Mouse (Mus musculus) liver, postnatal 0 days (tissue): ENCODE results near the gene Itgb1bp1. TPM values are rescaled to one million over a fixed set of nuclear protein-coding genes. Genes with fewer than 3 reads are reported as not detected.

Experiments
- ATAC-seq: fragments of 200-750 bp; cut with Nextera tagmentation; 2 replicates; pipeline ENCODE4 v1.8.0; 2017; ENCODE audit warnings: mild to moderate bottlenecking, moderate library complexity
- DNase-seq: peaks from one replicate; pipeline ENCODE4 v3.0.0-alpha.2; 2016
- H3K27ac ChIP-seq: fragments of 300-500 bp; sonication (generic); 2 replicates; pipeline ENCODE4 v1.5.1; 2014; ENCODE audit warnings: antibody characterized with exemption, moderate library complexity, mild to moderate bottlenecking, low read depth
- H3K27me3 ChIP-seq: fragments of 300-500 bp; sonication (generic); 2 replicates; pipeline ENCODE4 v1.6.1; 2014; ENCODE audit warnings: low read length, control low read depth, mixed read lengths; ENCODE audit not compliant: insufficient read depth
- H3K36me3 ChIP-seq: fragments of 300-500 bp; sonication (generic); replicated peaks from 2 replicates; pipeline ENCODE4 v1.6.1; 2014; ENCODE audit warnings: mild to moderate bottlenecking, control low read depth, low read length, moderate library complexity, mixed read lengths; ENCODE audit not compliant: insufficient read depth
- H3K4me1 ChIP-seq: fragments of 300-500 bp; sonication (generic); 2 replicates; pipeline ENCODE4 v1.6.1; 2014; ENCODE audit warnings: antibody characterized with exemption, mild to moderate bottlenecking, control low read depth; ENCODE audit not compliant: insufficient read depth
- H3K4me2 ChIP-seq: fragments of 300-500 bp; sonication (generic); 2 replicates; pipeline ENCODE4 v1.6.1; 2014; ENCODE audit warnings: low read depth, mild to moderate bottlenecking, low read length, moderate library complexity, mixed read lengths
- H3K4me3 ChIP-seq: fragments of 300-500 bp; sonication (generic); 2 replicates; pipeline ENCODE4 v1.5.1; 2014; ENCODE audit warnings: low read depth, low read length
- H3K9ac ChIP-seq: fragments of 300-500 bp; sonication (generic); replicated peaks from 2 replicates; pipeline ENCODE4 v1.6.1; 2014; ENCODE audit warnings: mild to moderate bottlenecking, moderate library complexity
- H3K9me3 ChIP-seq: fragments of 300-500 bp; sonication (generic); 2 replicates; pipeline ENCODE4 v1.6.1; 2016; ENCODE audit warnings: mild to moderate bottlenecking, control low read depth, low read length, mixed read lengths
- CTCF ChIP-seq: sonication (generic); IDR thresholded peaks from 2 replicates; pipeline ENCODE4 v1.5.1; 2016; ENCODE audit warnings: antibody characterized with exemption, low read depth
- EP300 ChIP-seq: IDR thresholded peaks from 2 replicates; pipeline ENCODE4 v1.6.1; 2016; ENCODE audit warnings: antibody characterized with exemption, low read depth, mild to moderate bottlenecking
- WGBS: fragments of 180-500 bp; shearing (Covaris S2); extraction: QIAGEN DNeasy Blood & Tissue Kit; methylation state at CpG from one replicate; pipeline ENCODE4 v1.1.7; 2014; ENCODE audit not compliant: insufficient replicate concordance; 5-methylcytosine and 5-hydroxymethylcytosine counted together
- polyA plus RNA-seq: library from polyadenylated mRNA; unstranded; fragments of >200 nt; fragmentation: Nextera tagmentation; extraction: Ambion mirVana; gene quantifications from 2 replicates; pipeline ENCODE4 v1.2.1, GENCODE M21; 2015

Itgb1bp1 gene
- polyA plus RNA-seq, 1 experiment from 2014 or later, result 19.5 TPM

DNA sequence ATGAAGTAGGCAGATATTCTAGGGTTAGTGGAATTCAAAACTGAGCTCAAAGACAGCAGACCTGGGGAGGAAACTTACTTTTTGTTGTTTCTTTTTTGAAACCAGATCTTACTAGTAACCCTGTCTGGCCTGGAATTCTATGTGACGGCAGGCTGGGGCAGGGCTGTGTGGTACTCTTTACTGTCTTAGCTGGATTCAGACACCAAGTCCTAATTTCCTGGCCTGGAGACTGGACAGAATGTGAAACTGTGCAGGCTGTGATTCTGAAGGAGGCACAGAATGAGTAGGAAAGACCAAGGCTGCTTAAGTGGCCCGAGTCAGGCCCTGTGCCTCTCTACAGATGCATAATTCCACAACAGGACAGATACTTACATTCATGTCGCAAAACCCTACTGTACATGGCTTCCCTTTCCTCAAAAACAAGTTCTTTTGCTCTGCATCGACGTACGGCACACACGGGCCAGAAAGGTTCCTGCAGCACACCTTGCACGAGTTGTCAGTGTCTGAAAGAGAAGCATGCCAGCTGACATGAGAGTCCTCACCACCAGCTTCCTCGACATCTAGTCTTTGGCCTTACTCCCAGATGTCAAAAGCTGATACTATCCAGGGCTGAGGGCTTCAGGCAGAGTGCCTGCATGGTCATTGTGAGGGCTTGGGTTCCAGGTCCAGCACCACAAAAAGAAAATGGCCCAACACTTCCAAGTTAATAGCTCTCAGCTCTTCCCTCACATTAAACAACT, 43.7 kb upstream of the Itgb1bp1 start:
- Histone ChIP-seq H3K9me3 (no peaks in the 10 kb centered on the region), H3K27ac (no peak overlapping the region), H3K4me2 (no peak overlapping the region), H3K27me3 (no peaks in the 10 kb centered on the region), H3K9ac (no peak overlapping the region), H3K4me1 (no peaks in the 10 kb centered on the region), H3K4me3 (no peak overlapping the region), H3K36me3 (peaks cover 63% of the 10 kb centered on the region)
- 88% methylated on average over 9 of the region's 9 CpGs for WGBS
- TF ChIP-seq EP300 (no peak), CTCF (no peak)
- ATAC-seq (no peak), DNase-seq (no peak)

GRCm38 (mm10) chr12:21326325-21326724, 40.2 kb upstream of the Itgb1bp1 start:
- Histone ChIP-seq H3K4me1 (no peaks in the 10 kb centered on the region), H3K27me3 (no peaks in the 10 kb centered on the region), H3K9ac (no peak overlapping the region), H3K27ac (no peak overlapping the region), H3K36me3 (peaks cover 57% of the 10 kb centered on the region), H3K4me2 (no peak overlapping the region), H3K4me3 (no peak overlapping the region), H3K9me3 (no peaks in the 10 kb centered on the region)
- DNase-seq (no peak), ATAC-seq (no peak)
- WGBS, result 83% methylated on average over 3 of the region's 3 CpGs
- TF ChIP-seq CTCF (no peak), EP300 (no peak)

- no peak for DNase-seq
Observed at GRCm38 (mm10) chr12:21325266-21325665, 39.2 kb upstream of the Itgb1bp1 start.

GRCm38 (mm10) chr12:21324101-21324500, 38.0 kb upstream of the Itgb1bp1 start:
- Histone ChIP-seq H3K4me3 (no peak overlapping the region), H3K27ac (no peak overlapping the region), H3K4me1 (0 out of 2 replicates have a peak, but pooled peaks cover 3% of the 10 kb centered on the region), H3K9ac (no peak overlapping the region), H3K9me3 (no peaks in the 10 kb centered on the region), H3K36me3 (peaks cover 49% of the 10 kb centered on the region), H3K4me2 (no peak overlapping the region), H3K27me3 (no peaks in the 10 kb centered on the region)
- TF ChIP-seq CTCF, result no peak
- no peak for TF ChIP-seq EP300
- no peak for ATAC-seq
- DNase-seq, result no peak
- 73% methylated on average over 5 of the region's 5 CpGs for WGBS

More at GRCm38 (mm10) chr12:21325266-21325665, 39.2 kb upstream of the Itgb1bp1 start:
- 0 out of 2 replicates have a peak, but pooled peaks cover 3% of the 10 kb centered on the region for H3K4me1 ChIP-seq
- no peak overlapping the region for H3K4me2 ChIP-seq
- H3K4me3 ChIP-seq, result no peak overlapping the region
- WGBS, result 88% methylated on average over 8 of the region's 8 CpGs
- H3K9me3 ChIP-seq, result no peaks in the 10 kb centered on the region
- no peak for TF ChIP-seq EP300
- TF ChIP-seq CTCF, result no peak
- H3K36me3 ChIP-seq, result peaks cover 59% of the 10 kb centered on the region
- ATAC-seq, result no peak
- H3K27ac ChIP-seq, result no peak overlapping the region
- no peak overlapping the region for H3K9ac ChIP-seq
- no peaks in the 10 kb centered on the region for H3K27me3 ChIP-seq

DNA sequence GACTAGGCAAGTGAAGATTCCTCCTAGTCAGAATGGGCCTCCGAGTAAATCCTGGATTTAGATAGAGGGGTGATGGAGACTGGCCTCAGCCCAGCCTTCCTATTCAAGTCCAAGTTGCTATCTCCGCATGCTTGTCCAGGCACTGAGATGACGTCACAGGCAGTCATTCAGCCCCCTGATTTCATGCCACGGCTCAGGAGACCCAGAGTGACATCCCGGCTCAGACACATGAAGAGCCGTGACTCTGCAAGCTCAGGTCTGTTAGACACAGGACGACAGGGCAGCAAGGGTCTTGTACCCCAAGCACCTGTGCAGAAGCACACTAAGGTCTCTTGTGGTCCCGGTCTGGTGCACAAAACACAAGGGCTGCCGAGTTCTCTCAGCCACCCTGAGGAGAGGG, 36.8 kb upstream of the Itgb1bp1 start:
- no peaks in the 10 kb centered on the region for H3K27me3 ChIP-seq
- ATAC-seq (no peak), DNase-seq (no peak)
- no peak for TF ChIP-seq EP300
- no peak for TF ChIP-seq CTCF
- no peaks in the 10 kb centered on the region for H3K9me3 ChIP-seq
- WGBS, result 79% methylated on average over 9 of the region's 9 CpGs
- H3K4me2 ChIP-seq, result no peak overlapping the region
- H3K9ac ChIP-seq, result no peak overlapping the region
- H3K4me3 ChIP-seq, result no peak overlapping the region
- no peak overlapping the region for H3K27ac ChIP-seq
- H3K36me3 ChIP-seq, result peaks cover 50% of the 10 kb centered on the region
- peaks cover 5% of the 10 kb centered on the region for H3K4me1 ChIP-seq

DNA sequence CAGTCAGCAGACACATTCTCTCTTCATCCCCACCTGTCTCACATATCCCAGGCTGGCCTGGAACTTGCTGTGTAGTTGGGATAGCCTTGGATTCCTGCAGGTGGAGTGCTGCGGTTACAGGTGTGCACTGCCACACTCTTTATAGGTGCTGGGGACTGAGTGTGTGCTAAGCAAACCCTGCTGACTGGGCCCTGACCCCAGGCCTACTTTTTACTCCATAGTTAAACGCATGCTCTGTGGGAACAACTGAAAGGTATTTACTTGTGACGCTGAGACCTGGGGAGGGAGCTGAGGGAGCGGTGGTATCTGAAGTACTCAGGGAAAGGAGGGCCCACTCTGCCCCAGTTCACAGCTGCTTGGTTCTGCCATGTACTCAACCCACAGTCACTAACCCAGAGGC, 36.2 kb upstream of the Itgb1bp1 start:
- Histone ChIP-seq H3K27me3 (no peaks in the 10 kb centered on the region), H3K36me3 (peaks cover 45% of the 10 kb centered on the region), H3K4me1 (peaks cover 10% of the 10 kb centered on the region), H3K4me3 (no peak overlapping the region), H3K9ac (no peak overlapping the region), H3K9me3 (no peaks in the 10 kb centered on the region), H3K27ac (no peak overlapping the region), H3K4me2 (no peak overlapping the region)
- DNase-seq (no peak), ATAC-seq (no peak)
- WGBS, result 75% methylated on average over 4 of the region's 4 CpGs
- TF ChIP-seq CTCF, result no peak
- TF ChIP-seq EP300, result no peak
